Mouse (Mus musculus): ENCODE data around the gene Cops2. TPM values are rescaled to one million over a fixed set of nuclear protein-coding genes. Genes with fewer than 3 reads are reported as not detected.

Cops2 gene
- polyA plus RNA-seq, 1 experiment = 59.0 TPM

GRCm38 (mm10) chr2:125794166-125794565 is 64.8 kb downstream of the Cops2 start:
- no peak overlapping the region for H3K4me2 ChIP-seq (ENCODE audit: low read depth)
- TF ChIP-seq POLR2A (IDR thresholded peaks at IDR 0.05; ENCODE audit: insufficient read length, low read depth) (no peak), MYOD1 (IDR thresholded peaks at IDR 0.05; ENCODE audit: control insufficient read depth in 1 of 3, insufficient read length in 2 of 3, low read depth in 2 of 3) (no peak), CEBPB (IDR thresholded peaks at IDR 0.05; ENCODE audit: insufficient read depth, poor library complexity, severe bottlenecking) (no peak), E2F4 (IDR thresholded peaks at IDR 0.05; ENCODE audit: insufficient read depth) (no peak), TCF3 (IDR thresholded peaks at IDR 0.05; ENCODE audit: insufficient read length, low read depth) (no peak), TCF12 (IDR thresholded peaks at IDR 0.05; ENCODE audit: insufficient read depth, poor library complexity, severe bottlenecking) (no peak), MYOG (IDR thresholded peaks at IDR 0.05; ENCODE audit: control insufficient read depth in 1 of 3, insufficient read depth in 1 of 3, insufficient read length in 2 of 3, low read depth in 2 of 3) (no peak), SRF (IDR thresholded peaks at IDR 0.05; ENCODE audit: control insufficient read depth, insufficient read length, low read depth) (no peak), REST (IDR thresholded peaks at IDR 0.05; ENCODE audit: insufficient read depth, insufficient read length) (no peak), USF1 (IDR thresholded peaks at IDR 0.05; ENCODE audit: low read depth) (no peak), POLR2AphosphoS2 (IDR thresholded peaks at IDR 0.05; ENCODE audit: insufficient read length, low read depth) (no peak), MAX (IDR thresholded peaks at IDR 0.05; ENCODE audit: low read depth) (no peak)

GRCm38 (mm10) chr2:125792879-125793261 is 66.1 kb downstream of the Cops2 start:
- TF ChIP-seq E2F4 (IDR thresholded peaks at IDR 0.05; ENCODE audit: insufficient read depth) (no peak), CEBPB (IDR thresholded peaks at IDR 0.05; ENCODE audit: insufficient read depth, poor library complexity, severe bottlenecking) (peak; percentile 79), POLR2AphosphoS2 (IDR thresholded peaks at IDR 0.05; ENCODE audit: insufficient read length, low read depth) (no peak), REST (IDR thresholded peaks at IDR 0.05; ENCODE audit: insufficient read depth, insufficient read length) (no peak)
- Histone ChIP-seq H3K4me3 (no peak overlapping the region), H3K36me3 (ENCODE audit: control insufficient read depth, insufficient read depth) (no peaks in the 10 kb centered on the region), H3K79me2 (ENCODE audit: control insufficient read depth, insufficient read depth) (no peaks in the 10 kb centered on the region), H3ac (ENCODE audit: control insufficient read depth, insufficient read length) (no peak overlapping the region), H3K4me2 (ENCODE audit: low read depth) (peak overlapping the region; percentile 15), H3K27me3 (ENCODE audit: control insufficient read depth, insufficient read depth, insufficient read length) (no peaks in the 10 kb centered on the region)

More at GRCm38 (mm10) chr2:125794166-125794565, 64.8 kb downstream of the Cops2 start:
- no peaks in the 10 kb centered on the region for H3K27me3 ChIP-seq (ENCODE audit: control insufficient read depth, insufficient read depth, insufficient read length)
- no peaks in the 10 kb centered on the region for H3K79me2 ChIP-seq (ENCODE audit: control insufficient read depth, insufficient read depth)
- no peak overlapping the region for H3ac ChIP-seq (ENCODE audit: control insufficient read depth, insufficient read length)
- no peak overlapping the region for H3K4me3 ChIP-seq
- no peaks in the 10 kb centered on the region for H3K36me3 ChIP-seq (ENCODE audit: control insufficient read depth, insufficient read depth)

GRCm38 (mm10) chr2:125792144-125792878 is 66.6 kb downstream of the Cops2 start:
- no peak overlapping the region for H3K4me3 ChIP-seq
- no peaks in the 10 kb centered on the region for H3K27me3 ChIP-seq (ENCODE audit: control insufficient read depth, insufficient read depth, insufficient read length)
- no peaks in the 10 kb centered on the region for H3K36me3 ChIP-seq (ENCODE audit: control insufficient read depth, insufficient read depth)
- peak overlapping the region; percentile 15 for H3K4me2 ChIP-seq (ENCODE audit: low read depth)
- TF ChIP-seq MYOG (IDR thresholded peaks at IDR 0.05; ENCODE audit: control insufficient read depth in 1 of 3, insufficient read depth in 1 of 3, insufficient read length in 2 of 3, low read depth in 2 of 3) = no peak
- TF ChIP-seq CEBPB (IDR thresholded peaks at IDR 0.05; ENCODE audit: insufficient read depth, poor library complexity, severe bottlenecking) = 0 out of 2 replicates have a peak, but pooled peaks have one; percentile 29
- TF ChIP-seq POLR2AphosphoS2 (IDR thresholded peaks at IDR 0.05; ENCODE audit: insufficient read length, low read depth) = no peak
- H3K79me2 ChIP-seq (ENCODE audit: control insufficient read depth, insufficient read depth) = no peaks in the 10 kb centered on the region
- no peak overlapping the region for H3ac ChIP-seq (ENCODE audit: control insufficient read depth, insufficient read length)

GRCm38 (mm10) chr2:125791485-125791885 is 67.5 kb downstream of the Cops2 start:
- TF ChIP-seq USF1 (IDR thresholded peaks at IDR 0.05; ENCODE audit: low read depth) (no peak), POLR2A (IDR thresholded peaks at IDR 0.05; ENCODE audit: insufficient read length, low read depth) (no peak), MYOG (IDR thresholded peaks at IDR 0.05; ENCODE audit: control insufficient read depth in 1 of 3, insufficient read depth in 1 of 3, insufficient read length in 2 of 3, low read depth in 2 of 3) (no peak), MYOD1 (IDR thresholded peaks at IDR 0.05; ENCODE audit: control insufficient read depth in 1 of 3, insufficient read length in 2 of 3, low read depth in 2 of 3) (no peak), REST (IDR thresholded peaks at IDR 0.05; ENCODE audit: insufficient read depth, insufficient read length) (no peak), TCF12 (IDR thresholded peaks at IDR 0.05; ENCODE audit: insufficient read depth, poor library complexity, severe bottlenecking) (no peak), E2F4 (IDR thresholded peaks at IDR 0.05; ENCODE audit: insufficient read depth) (no peak), TCF3 (IDR thresholded peaks at IDR 0.05; ENCODE audit: insufficient read length, low read depth) (no peak), POLR2AphosphoS2 (IDR thresholded peaks at IDR 0.05; ENCODE audit: insufficient read length, low read depth) (no peak), SRF (IDR thresholded peaks at IDR 0.05; ENCODE audit: control insufficient read depth, insufficient read length, low read depth) (no peak), MAX (IDR thresholded peaks at IDR 0.05; ENCODE audit: low read depth) (no peak), CEBPB (IDR thresholded peaks at IDR 0.05; ENCODE audit: insufficient read depth, poor library complexity, severe bottlenecking) (no peak)
- Histone ChIP-seq H3K4me2 (ENCODE audit: low read depth) (no peak overlapping the region), H3K36me3 (ENCODE audit: control insufficient read depth, insufficient read depth) (no peaks in the 10 kb centered on the region), H3K4me3 (no peak overlapping the region), H3ac (ENCODE audit: control insufficient read depth, insufficient read length) (no peak overlapping the region), H3K79me2 (ENCODE audit: control insufficient read depth, insufficient read depth) (no peaks in the 10 kb centered on the region), H3K27me3 (ENCODE audit: control insufficient read depth, insufficient read depth, insufficient read length) (no peaks in the 10 kb centered on the region)

- no peak overlapping the region for H3K4me2 ChIP-seq (ENCODE audit: low read depth)
- H3ac ChIP-seq (ENCODE audit: control insufficient read depth, insufficient read length) = no peak overlapping the region
- H3K27me3 ChIP-seq (ENCODE audit: control insufficient read depth, insufficient read depth, insufficient read length) = no peaks in the 10 kb centered on the region
- no peak for TF ChIP-seq REST (IDR thresholded peaks at IDR 0.05; ENCODE audit: insufficient read depth, insufficient read length)
- TF ChIP-seq USF1 (IDR thresholded peaks at IDR 0.05; ENCODE audit: low read depth) = peak; percentile 7
- H3K4me3 ChIP-seq = no peak overlapping the region
- H3K79me2 ChIP-seq (ENCODE audit: control insufficient read depth, insufficient read depth) = no peaks in the 10 kb centered on the region
- H3K36me3 ChIP-seq (ENCODE audit: control insufficient read depth, insufficient read depth) = no peaks in the 10 kb centered on the region
Observed at GRCm38 (mm10) chr2:125790242-125790641, 68.7 kb downstream of the Cops2 start.

All from myocyte (in vitro differentiated cells).